Mouse (Mus musculus): ENCODE results near the gene 9430015G10Rik. TPM values are rescaled to one million over a fixed set of nuclear protein-coding genes. Genes with fewer than 3 reads are reported as not detected.

Gene 9430015G10Rik
- 19.2 TPM for polyA plus RNA-seq (2012; fragmentation: generic; extraction: Trizol)
- long read RNA-seq, experiment 1, partial matches to known transcripts: 0 of 9 reads
- long read RNA-seq, experiment 1, other reads (novel, unspliced or antisense): 5 of 9 reads
- long read RNA-seq, experiment 2, transcript 9430015G10Rik-201 (10 exons, 2,528 nt): major isoform, 16 of 151 reads
- long read RNA-seq, experiment 2, transcript 9430015G10Rik-208 (10 exons, 2,660 nt): major isoform, 16 of 151 reads
- long read RNA-seq, experiment 2, partial matches to known transcripts: 8 of 151 reads
- long read RNA-seq, experiment 2, other reads (novel, unspliced or antisense): 110 of 151 reads

DNA sequence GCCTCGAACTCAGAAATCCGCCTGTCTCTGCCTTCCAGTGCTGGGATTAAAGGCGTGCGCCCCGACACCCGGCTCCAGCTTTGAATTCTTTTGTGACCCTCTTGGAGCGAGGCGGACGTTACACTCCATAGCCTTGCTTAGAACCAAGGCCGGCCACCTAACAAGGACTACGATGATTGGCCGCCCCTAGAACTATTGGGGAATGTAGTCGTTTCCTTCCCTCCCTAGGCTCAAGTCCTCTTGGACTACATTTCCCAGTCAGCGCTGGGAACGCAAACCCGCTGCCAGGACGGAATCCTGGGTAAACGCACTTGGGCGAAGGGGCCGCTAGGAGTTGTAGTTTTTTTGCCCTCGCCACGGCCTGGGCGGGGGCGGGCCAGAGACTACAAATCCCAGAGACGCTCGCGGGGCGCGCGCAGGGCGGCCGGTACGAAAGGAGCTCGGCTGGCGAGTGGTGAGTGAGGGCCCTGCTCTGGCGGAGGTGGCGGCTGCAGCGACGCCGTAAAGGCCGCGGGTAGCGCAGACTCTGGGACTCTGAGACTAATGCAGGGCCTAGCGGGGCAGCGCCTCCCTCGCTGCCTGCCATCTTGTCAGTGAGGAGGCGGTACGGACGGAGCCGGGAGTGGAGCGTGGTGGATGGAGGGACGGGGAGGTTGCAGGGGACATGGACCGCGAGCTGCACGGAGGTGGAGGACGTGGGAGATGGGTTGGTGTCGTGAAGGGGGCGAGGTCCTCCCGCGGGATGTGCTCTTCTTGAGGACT lies at the start of gene 9430015G10Rik:
Gene 9430015G10Rik (plus strand): TSS at position 413 of the 762 bp plus-strand sequence.
- Histone ChIP-seq H3K79me3 (ENCODE audit: low read depth) (peaks cover 16% of the 10 kb centered on the region), H3K36me3 (ENCODE audit: control insufficient read depth, insufficient read depth) (no peaks in the 10 kb centered on the region), H3K27me3 (ENCODE audit: control insufficient read depth, insufficient read depth, insufficient read length) (no peaks in the 10 kb centered on the region), H3K79me2 (ENCODE audit: control insufficient read depth, insufficient read depth) (peaks cover 33% of the 10 kb centered on the region), H3ac (ENCODE audit: control insufficient read depth, insufficient read length, low read depth) (peak within 1 kb of the TSS; percentile 89), H3K4me3 (ENCODE audit: insufficient read depth, poor library complexity, severe bottlenecking) (peak within 1 kb of the TSS; percentile 85)
- TF ChIP-seq MAX (IDR thresholded peaks at IDR 0.05) (no peak), MYOD1 (IDR thresholded peaks at IDR 0.05; ENCODE audit: control insufficient read depth, insufficient read length, low read depth) (no peak), FOSL1 (IDR thresholded peaks at IDR 0.05; ENCODE audit: insufficient read depth, low read length, poor library complexity, severe bottlenecking) (no peak), CTCF (IDR thresholded peaks at IDR 0.05; ENCODE audit: control insufficient read depth, insufficient read depth, insufficient read length) (no peak), USF1 (IDR thresholded peaks at IDR 0.05; ENCODE audit: low read depth) (no peak), CEBPB (IDR thresholded peaks at IDR 0.05; ENCODE audit: low read depth) (no peak), MYOG (IDR thresholded peaks at IDR 0.05; ENCODE audit: control insufficient read depth, extremely low read depth, insufficient read length) (no peak)

DNA sequence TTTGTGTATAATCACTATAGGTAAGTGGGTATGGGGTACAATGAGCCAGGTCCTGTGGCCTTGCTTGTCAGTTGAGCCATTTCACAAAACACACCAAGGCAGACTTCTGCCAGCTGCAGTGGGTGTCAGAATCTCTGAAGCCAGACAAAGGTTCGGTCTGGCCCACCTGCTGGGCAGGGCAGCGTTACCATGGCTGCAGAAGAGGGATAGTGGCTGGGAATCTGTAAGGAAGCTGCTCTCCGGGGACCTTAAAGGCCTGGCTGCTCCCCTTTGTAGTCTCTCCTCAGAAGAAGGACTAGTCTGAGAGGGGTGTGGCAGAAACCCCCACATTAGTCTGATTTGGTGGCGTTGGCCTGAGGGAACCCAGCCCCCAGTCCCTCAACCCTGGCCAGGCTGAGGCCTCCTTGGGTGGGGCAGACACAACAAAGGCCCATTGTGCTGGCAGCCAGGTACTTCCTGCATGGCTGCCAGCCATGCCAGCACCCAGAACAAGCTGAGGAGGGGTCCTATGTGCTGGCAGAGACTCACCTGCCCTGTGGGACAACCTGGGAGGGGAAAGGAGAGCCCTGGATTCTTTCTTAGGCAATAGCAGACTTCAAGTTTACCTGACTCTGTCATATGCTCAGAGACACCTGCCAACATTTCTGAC lies 45.8 kb upstream of the 9430015G10Rik start:
- Histone ChIP-seq H3K79me3 (ENCODE audit: low read depth) (no peaks in the 10 kb centered on the region), H3K27me3 (ENCODE audit: control insufficient read depth, insufficient read depth, insufficient read length) (peaks cover 38% of the 10 kb centered on the region), H3K79me2 (ENCODE audit: control insufficient read depth, insufficient read depth) (no peaks in the 10 kb centered on the region), H3K4me3 (ENCODE audit: insufficient read depth, poor library complexity, severe bottlenecking) (no peak overlapping the region), H3ac (ENCODE audit: control insufficient read depth, insufficient read length, low read depth) (no peak overlapping the region), H3K36me3 (ENCODE audit: control insufficient read depth, insufficient read depth) (no peaks in the 10 kb centered on the region)
- TF ChIP-seq MYOG (IDR thresholded peaks at IDR 0.05; ENCODE audit: control insufficient read depth, extremely low read depth, insufficient read length): no peak
- TF ChIP-seq MAX (IDR thresholded peaks at IDR 0.05): no peak
- no peak for TF ChIP-seq CTCF (IDR thresholded peaks at IDR 0.05; ENCODE audit: control insufficient read depth, insufficient read depth, insufficient read length)
- no peak for TF ChIP-seq MYOD1 (IDR thresholded peaks at IDR 0.05; ENCODE audit: control insufficient read depth, insufficient read length, low read depth)
- TF ChIP-seq FOSL1 (IDR thresholded peaks at IDR 0.05; ENCODE audit: insufficient read depth, low read length, poor library complexity, severe bottlenecking): no peak
- TF ChIP-seq USF1 (IDR thresholded peaks at IDR 0.05; ENCODE audit: low read depth): no peak
- TF ChIP-seq CEBPB (IDR thresholded peaks at IDR 0.05; ENCODE audit: low read depth): no peak

DNA sequence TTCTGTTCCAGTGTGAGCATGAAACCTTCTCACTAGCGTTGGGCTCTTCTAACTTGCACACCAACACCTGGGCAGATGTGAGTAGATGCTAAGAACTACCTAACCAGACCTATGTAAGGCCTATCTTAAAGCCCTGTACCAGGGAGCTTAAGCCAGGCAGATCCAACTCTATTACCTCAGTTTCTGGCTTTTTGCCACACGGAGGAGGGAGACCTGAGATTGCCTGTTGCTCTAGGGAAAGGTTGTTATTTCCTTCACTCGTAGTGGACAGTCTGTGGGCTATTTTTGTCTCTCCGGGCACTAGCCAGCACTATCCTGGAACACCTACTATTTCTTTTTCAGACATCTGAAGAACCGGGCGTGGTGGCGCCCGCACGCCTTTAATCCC lies 45.3 kb upstream of the 9430015G10Rik start:
- Histone ChIP-seq H3K79me3 (ENCODE audit: low read depth) (no peaks in the 10 kb centered on the region), H3K79me2 (ENCODE audit: control insufficient read depth, insufficient read depth) (no peaks in the 10 kb centered on the region), H3ac (ENCODE audit: control insufficient read depth, insufficient read length, low read depth) (no peak overlapping the region), H3K27me3 (ENCODE audit: control insufficient read depth, insufficient read depth, insufficient read length) (peaks cover 36% of the 10 kb centered on the region), H3K36me3 (ENCODE audit: control insufficient read depth, insufficient read depth) (no peaks in the 10 kb centered on the region), H3K4me3 (ENCODE audit: insufficient read depth, poor library complexity, severe bottlenecking) (no peak overlapping the region)
- TF ChIP-seq MYOG (IDR thresholded peaks at IDR 0.05; ENCODE audit: control insufficient read depth, extremely low read depth, insufficient read length) (no peak), MAX (IDR thresholded peaks at IDR 0.05) (no peak), MYOD1 (IDR thresholded peaks at IDR 0.05; ENCODE audit: control insufficient read depth, insufficient read length, low read depth) (no peak), USF1 (IDR thresholded peaks at IDR 0.05; ENCODE audit: low read depth) (no peak), CEBPB (IDR thresholded peaks at IDR 0.05; ENCODE audit: low read depth) (no peak), CTCF (IDR thresholded peaks at IDR 0.05; ENCODE audit: control insufficient read depth, insufficient read depth, insufficient read length) (no peak), FOSL1 (IDR thresholded peaks at IDR 0.05; ENCODE audit: insufficient read depth, low read length, poor library complexity, severe bottlenecking) (no peak)

DNA sequence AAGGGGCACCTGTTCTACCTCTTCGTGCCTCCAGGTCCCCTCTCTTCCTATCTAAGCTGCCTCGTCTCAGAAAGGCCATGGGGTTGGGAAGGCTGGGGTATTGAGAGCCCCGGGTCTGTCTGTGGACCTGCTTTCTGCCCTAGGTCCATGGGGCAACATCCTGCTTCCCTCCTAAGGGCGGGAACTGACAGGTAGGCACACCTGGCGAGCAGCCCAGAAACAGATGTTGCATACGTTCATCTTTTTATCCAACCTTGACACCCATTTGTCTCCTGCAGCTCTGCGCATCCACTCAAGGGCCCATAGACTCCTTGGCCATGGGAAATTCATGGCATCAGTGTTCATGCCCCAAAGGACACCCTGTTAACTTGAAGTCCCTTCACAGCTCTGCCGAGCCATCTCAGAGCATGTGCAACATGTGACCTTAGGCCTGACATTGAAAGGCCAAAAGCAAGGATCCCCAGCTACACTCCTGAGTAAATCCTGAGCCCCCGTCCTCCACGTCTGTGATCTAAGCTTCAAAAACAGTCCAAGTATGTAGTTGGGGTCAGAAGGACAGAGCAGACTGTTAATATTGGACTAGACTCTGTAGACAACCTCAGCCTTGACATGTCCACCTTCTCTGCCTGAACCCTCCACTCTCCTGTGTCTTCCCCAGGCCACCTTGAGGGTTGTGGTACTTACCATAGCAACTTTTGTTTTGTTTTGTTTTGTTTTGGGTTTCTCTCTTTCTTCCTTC lies 44.5 kb upstream of the 9430015G10Rik start:
- no peaks in the 10 kb centered on the region for H3K79me3 ChIP-seq (ENCODE audit: low read depth)
- H3K4me3 ChIP-seq (ENCODE audit: insufficient read depth, poor library complexity, severe bottlenecking): no peak overlapping the region
- no peaks in the 10 kb centered on the region for H3K79me2 ChIP-seq (ENCODE audit: control insufficient read depth, insufficient read depth)
- no peak for TF ChIP-seq CTCF (IDR thresholded peaks at IDR 0.05; ENCODE audit: control insufficient read depth, insufficient read depth, insufficient read length)
- no peak for TF ChIP-seq MYOD1 (IDR thresholded peaks at IDR 0.05; ENCODE audit: control insufficient read depth, insufficient read length, low read depth)
- TF ChIP-seq MYOG (IDR thresholded peaks at IDR 0.05; ENCODE audit: control insufficient read depth, extremely low read depth, insufficient read length): no peak
- no peak for TF ChIP-seq USF1 (IDR thresholded peaks at IDR 0.05; ENCODE audit: low read depth)
- TF ChIP-seq FOSL1 (IDR thresholded peaks at IDR 0.05; ENCODE audit: insufficient read depth, low read length, poor library complexity, severe bottlenecking): no peak
- TF ChIP-seq CEBPB (IDR thresholded peaks at IDR 0.05; ENCODE audit: low read depth): no peak
- TF ChIP-seq MAX (IDR thresholded peaks at IDR 0.05): no peak
- peaks cover 33% of the 10 kb centered on the region for H3K27me3 ChIP-seq (ENCODE audit: control insufficient read depth, insufficient read depth, insufficient read length)
- no peaks in the 10 kb centered on the region for H3K36me3 ChIP-seq (ENCODE audit: control insufficient read depth, insufficient read depth)
- no peak overlapping the region for H3ac ChIP-seq (ENCODE audit: control insufficient read depth, insufficient read length, low read depth)
